Mouse (Mus musculus) liver, embryonic 14.5 days (tissue): ENCODE data around the gene Ephx1. TPM values are rescaled to one million over a fixed set of nuclear protein-coding genes. Genes with fewer than 3 reads are reported as not detected.
"Not testable (repeated sequence)": the region's sequence is repeated elsewhere in the genome, so short reads cannot be mapped to it uniquely, and the experiment has no call there.

Source experiments
- ATAC-seq: fragments of 200-750 bp; cut with Nextera tagmentation; 2 replicates; pipeline ENCODE4 v1.8.0; 2017; ENCODE audit warnings: moderate number of reproducible peaks, mild to moderate bottlenecking, moderate library complexity; ENCODE audit not compliant: insufficient read depth
- DNase-seq, 3 experiments: peaks; one replicate each; pipeline ENCODE4 v3.0.0-alpha.2; 2012 to 2013; ENCODE audit warnings: low read depth in 3 of 3, low spot score in 3 of 3
- H3K27ac ChIP-seq: fragments of 300-500 bp; sonication (generic); 2 replicates; pipeline ENCODE4 v1.5.1; 2014; ENCODE audit warnings: moderate library complexity, mild to moderate bottlenecking, control low read depth, inconsistent platforms
- H3K27me3 ChIP-seq: fragments of 300-500 bp; sonication (generic); 2 replicates; pipeline ENCODE4 v1.6.1; 2014; ENCODE audit warnings: mild to moderate bottlenecking, low read length, moderate library complexity; ENCODE audit not compliant: control insufficient read depth, insufficient read depth
- H3K36me3 ChIP-seq: fragments of 300-500 bp; sonication (generic); replicated peaks from 2 replicates; pipeline ENCODE4 v1.6.1; 2014; ENCODE audit warnings: low read depth; ENCODE audit not compliant: control insufficient read depth, insufficient read depth
- H3K4me1 ChIP-seq, 2 experiments: fragments of 200-500 bp in 1 of 2; fragments of 300-500 bp in 1 of 2; sonication (generic) in 1 of 2; replicated peaks; 2 replicates each; pipeline ENCODE4 v1.6.1; 2012 to 2014; ENCODE audit warnings: antibody characterized with exemption in 1 of 2, inconsistent platforms in 1 of 2, low read length in 1 of 2; ENCODE audit not compliant: control insufficient read depth in 2 of 2, insufficient read depth in 2 of 2
- H3K4me2 ChIP-seq: fragments of 300-500 bp; sonication (generic); 2 replicates; pipeline ENCODE4 v1.6.1; 2014; ENCODE audit warnings: low read depth, mild to moderate bottlenecking, control low read depth, moderate library complexity
- H3K4me3 ChIP-seq, 2 experiments: fragments of 200-500 bp in 1 of 2; fragments of 300-500 bp in 1 of 2; sonication (generic) in 1 of 2; 2 replicates each; pipeline ENCODE4 v1.5.1; 2012 to 2014; ENCODE audit warnings: low read depth in 2 of 2, low read length in 2 of 2, mild to moderate bottlenecking in 2 of 2, control low read depth in 1 of 2, inconsistent platforms in 1 of 2, moderate library complexity in 1 of 2; ENCODE audit not compliant: insufficient read depth in 1 of 2
- H3K9ac ChIP-seq: fragments of 300-500 bp; sonication (generic); replicated peaks from 2 replicates; pipeline ENCODE4 v1.6.1; 2014; ENCODE audit warnings: mild to moderate bottlenecking, control low read depth, moderate library complexity
- H3K9me3 ChIP-seq: fragments of 300-500 bp; sonication (generic); 2 replicates; pipeline ENCODE4 v1.6.1; 2016; ENCODE audit warnings: low read length, mixed read lengths; ENCODE audit not compliant: control insufficient read depth
- CTCF ChIP-seq: IDR thresholded peaks from 2 replicates; pipeline ENCODE4 v1.5.1; 2016; ENCODE audit warnings: antibody characterized with exemption, low read depth, control low read depth
- EP300 ChIP-seq: IDR thresholded peaks from 2 replicates; pipeline ENCODE4 v1.6.1; 2016; ENCODE audit warnings: antibody characterized with exemption, low read depth
- WGBS: fragments of 180-500 bp; shearing (Covaris S2); extraction: QIAGEN DNeasy Blood & Tissue Kit; methylation state at CpG from one replicate; pipeline ENCODE4 v1.1.7; 2014; ENCODE audit not compliant: insufficient replicate concordance; 5-methylcytosine and 5-hydroxymethylcytosine counted together
- polyA plus RNA-seq, 2 experiments: library from polyadenylated mRNA; depleted of rRNA in 1 of 2; stranded (reverse) in 1 of 2; unstranded in 1 of 2; fragments of >200 nt; fragmentation: Nextera tagmentation in 1 of 2; extraction: Ambion mirVana in 1 of 2; gene quantifications; 2 replicates each; pipeline versions ENCODE4 v1.2.1 to v1.2.3; 2012 to 2014

Gene Ephx1
- polyA plus RNA-seq, 2 experiments = 2.8 to 4.8 TPM

- no peak for ATAC-seq
- no peaks in the 10 kb centered on the region for H3K36me3 ChIP-seq
- WGBS = 4% methylated on average over 4 of the region's 4 CpGs
- H3K9ac ChIP-seq = no peak overlapping the region
- no peak overlapping the region for H3K4me3 ChIP-seq
- TF ChIP-seq CTCF (peak; percentile 77), EP300 (no peak)
- DNase-seq = peak in 1 of 3 experiments; percentile 47
- no peak overlapping the region for H3K4me2 ChIP-seq
- H3K9me3 ChIP-seq = no peaks in the 10 kb centered on the region
- H3K27ac ChIP-seq = no peak overlapping the region
- no peaks in the 10 kb centered on the region; the same call in 1 of the 2 replicates for H3K27me3 ChIP-seq
- H3K4me1 ChIP-seq = peaks cover 0 to 10% of the 10 kb centered on the region in 2 experiments; a peak in 2 of 4 replicates
These were observed 18.9 kb upstream of the Ephx1 start for GRCm38 (mm10) chr1:181039652-181040051.

- DNase-seq (no peak), ATAC-seq (no peak)
- no peaks in the 10 kb centered on the region for H3K9me3 ChIP-seq
- H3K4me3 ChIP-seq = no peak overlapping the region
- H3K9ac ChIP-seq = no peak overlapping the region
- no peak overlapping the region for H3K27ac ChIP-seq
- WGBS = 50% methylated on average over 4 of the region's 4 CpGs
- no peaks in the 10 kb centered on the region; the same call in 1 of the 2 replicates for H3K27me3 ChIP-seq
- H3K4me1 ChIP-seq = peaks cover 0 to 10% of the 10 kb centered on the region in 2 experiments; a peak in 2 of 4 replicates
- H3K36me3 ChIP-seq = no peaks in the 10 kb centered on the region
- no peak for TF ChIP-seq EP300
- no peak for TF ChIP-seq CTCF
- no peak overlapping the region for H3K4me2 ChIP-seq
These were observed 16.9 kb upstream of the Ephx1 start for GRCm38 (mm10) chr1:181037623-181038022.

- peak; percentile 80 for ATAC-seq
- DNase-seq = not testable (repeated sequence)
These were observed 14.5 kb upstream of the Ephx1 start for GRCm38 (mm10) chr1:181035015-181035778.

GRCm38 (mm10) chr1:181022265-181022664 lies 1.6 kb upstream of the Ephx1 start:
- no peaks in the 10 kb centered on the region for H3K9me3 ChIP-seq
- H3K27me3 ChIP-seq = peaks cover 6% of the 10 kb centered on the region
- TF ChIP-seq CTCF = peak; percentile 90
- TF ChIP-seq EP300 = no peak
- H3K27ac ChIP-seq = no peak overlapping the region
- H3K9ac ChIP-seq = no peak overlapping the region
- H3K36me3 ChIP-seq = no peaks in the 10 kb centered on the region
- 4% methylated on average over 1 of the region's 1 CpGs for WGBS
- H3K4me1 ChIP-seq = peaks cover 9 to 11% of the 10 kb centered on the region in 2 experiments
- DNase-seq (peak in 2 of 3 experiments; percentile 45 to 58), ATAC-seq (peak; percentile 67)
- H3K4me3 ChIP-seq = no peak overlapping the region
- no peak overlapping the region for H3K4me2 ChIP-seq

More at GRCm38 (mm10) chr1:181035015-181035778, 14.5 kb upstream of the Ephx1 start:
- not testable (repeated sequence) for H3K9me3 ChIP-seq, H3K4me2 ChIP-seq, H3K36me3 ChIP-seq, H3K27ac ChIP-seq, H3K9ac ChIP-seq, H3K27me3 ChIP-seq, H3K4me3 ChIP-seq
- 60% methylated on average over 5 of the region's 5 CpGs for WGBS
- H3K4me1 ChIP-seq = peaks cover 0 to 10% of the 10 kb centered on the region in 2 experiments; a peak in 2 of 4 replicates

- ATAC-seq (no peak), DNase-seq (no peak)
- WGBS = 46% methylated on average over 7 of the region's 7 CpGs
- Histone ChIP-seq H3K9ac (no peak overlapping the region; the same call in 1 of the 2 replicates), H3K4me2 (no peak overlapping the region), H3K4me1 (peaks cover 9 to 12% of the 10 kb centered on the region in 2 experiments), H3K27me3 (peaks cover 6% of the 10 kb centered on the region), H3K4me3 (no peak overlapping the region), H3K27ac (no peak overlapping the region), H3K36me3 (no peaks in the 10 kb centered on the region), H3K9me3 (no peaks in the 10 kb centered on the region)
- TF ChIP-seq EP300 (no peak), CTCF (no peak)
These were observed 773 bp upstream of the Ephx1 start for GRCm38 (mm10) chr1:181021488-181021865.
